Mouse (Mus musculus) natural killer cell, adult 2 months (primary cell): Measurements from ENCODE around the gene Nlrc4.

ENCODE experiments used
- DNase-seq, 2 experiments: peaks; one replicate each; pipeline ENCODE4 v3.0.0; 2022; ENCODE audit warnings: low spot score in 2 of 2

Nlrc4 gene

DNA sequence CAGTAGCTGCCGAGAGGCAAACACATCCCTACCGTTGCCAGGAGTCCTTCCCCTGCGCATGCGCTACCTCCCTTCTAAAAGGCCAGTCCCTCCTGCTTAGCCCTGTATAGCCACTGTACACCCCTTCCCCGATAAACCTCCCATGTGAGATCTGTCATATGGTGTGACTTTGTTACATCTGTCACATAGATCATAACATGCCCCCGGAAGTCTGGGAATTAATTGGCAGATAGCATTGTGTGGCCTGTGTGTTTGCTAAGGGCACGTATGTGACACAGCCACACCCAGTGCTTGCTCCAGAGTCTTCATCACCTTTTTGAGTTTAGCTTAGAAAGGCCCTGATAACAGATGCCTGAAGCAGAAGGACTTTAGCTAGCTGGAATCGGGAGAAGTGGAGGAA, 28.9 kb downstream of the Nlrc4 start:
- no peak for DNase-seq

DNA sequence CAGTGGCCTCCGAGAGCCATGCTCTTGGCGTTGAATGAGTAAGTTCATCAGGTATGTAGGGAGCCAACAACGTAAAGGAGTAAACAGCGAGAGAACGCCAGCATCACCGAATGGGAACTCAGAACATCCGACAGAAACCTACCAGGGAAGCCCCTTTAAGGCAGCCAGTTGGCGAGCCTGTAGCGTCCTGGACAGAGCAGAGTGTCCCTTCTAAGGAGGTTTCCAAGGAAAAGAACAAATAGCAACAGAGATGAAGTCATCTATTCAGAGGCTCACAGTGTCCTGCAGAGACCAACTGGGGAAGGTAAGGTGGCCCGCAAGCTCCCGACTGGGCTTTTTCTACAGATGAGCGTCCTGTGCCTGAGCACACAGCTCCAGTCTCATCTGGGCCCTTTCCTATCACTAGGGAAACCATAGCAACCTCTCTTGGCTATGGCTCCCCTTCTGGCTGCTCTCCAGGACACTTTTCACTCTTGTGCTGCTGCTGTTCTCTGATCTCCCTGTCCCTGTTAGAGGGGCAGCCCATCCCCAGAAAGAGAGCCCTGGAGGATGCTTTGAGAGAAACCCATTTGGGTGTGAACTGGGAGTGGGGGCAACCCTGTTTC, 34.4 kb downstream of the Nlrc4 start:
- no peak for DNase-seq

DNA sequence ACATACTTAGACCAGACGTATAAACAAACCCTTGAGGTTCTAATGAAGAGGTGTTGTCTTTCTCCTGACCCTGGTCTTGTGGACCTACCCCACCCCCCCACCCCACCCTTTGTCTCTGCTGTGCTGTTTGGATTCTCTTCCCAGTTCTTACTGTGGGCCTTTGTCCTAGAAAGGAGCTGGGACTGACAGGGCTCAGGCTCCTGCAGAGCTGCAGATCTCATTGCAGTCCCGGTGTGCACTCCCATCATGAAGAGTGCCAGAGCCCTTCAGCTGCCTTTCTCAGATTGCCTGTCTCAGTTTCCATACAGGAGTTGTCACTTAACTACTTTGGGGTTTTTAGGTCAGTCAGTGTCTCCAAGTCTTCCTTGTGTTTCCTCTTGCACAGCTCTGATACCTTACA, 38.3 kb downstream of the Nlrc4 start:
- no peak for DNase-seq

- no peak for DNase-seq
These were observed 40.8 kb downstream of the Nlrc4 start for GRCm38 (mm10) chr17:74418171-74418570.

- DNase-seq, result no peak
These were observed 42.0 kb downstream of the Nlrc4 start for GRCm38 (mm10) chr17:74416841-74417360.

DNA sequence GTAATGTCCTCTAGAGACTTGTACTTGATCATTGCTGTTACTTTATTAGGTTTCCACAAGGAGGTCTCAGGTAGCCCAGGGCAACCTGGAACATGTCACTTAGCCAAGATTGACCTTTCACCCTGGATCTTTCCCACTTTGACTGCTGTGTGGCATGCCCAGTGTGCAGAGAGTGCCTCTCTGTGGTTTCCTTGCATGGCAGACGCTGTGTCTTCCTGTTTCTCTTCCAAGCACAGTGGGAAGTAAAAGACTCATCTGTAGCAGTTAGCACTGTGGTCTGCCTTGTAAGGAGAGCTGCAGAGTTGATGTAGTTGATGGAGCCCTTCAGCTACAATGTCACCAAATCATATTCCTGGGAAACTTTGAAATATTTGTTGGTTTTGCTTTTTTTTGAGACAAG, 44.3 kb downstream of the Nlrc4 start:
- no peak for DNase-seq

DNA sequence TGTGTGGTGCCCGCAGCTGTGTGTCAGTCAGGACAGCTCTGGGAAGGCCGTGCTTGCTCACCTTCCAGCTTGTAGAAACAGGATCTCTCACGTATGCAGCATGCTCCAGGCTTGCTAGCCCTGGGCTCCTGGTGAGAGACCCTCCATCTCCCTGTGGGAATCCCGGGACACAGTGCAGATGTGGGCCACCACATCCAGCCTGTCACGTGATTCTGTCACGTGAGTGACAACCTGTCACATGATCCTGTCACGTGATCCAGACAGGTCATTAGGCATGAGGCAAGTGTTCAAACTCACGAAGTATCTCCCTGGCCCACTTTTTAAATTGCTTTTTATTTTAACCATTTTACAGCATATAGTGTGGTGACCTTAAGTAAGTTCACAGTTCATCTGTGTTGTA, 45.6 kb downstream of the Nlrc4 start:
- DNase-seq, result no peak

- DNase-seq, result no peak
These were observed 49.2 kb downstream of the Nlrc4 start for GRCm38 (mm10) chr17:74409722-74410121.

- DNase-seq, result no peak
These were observed 52.5 kb downstream of the Nlrc4 start for GRCm38 (mm10) chr17:74406487-74406886.

DNA sequence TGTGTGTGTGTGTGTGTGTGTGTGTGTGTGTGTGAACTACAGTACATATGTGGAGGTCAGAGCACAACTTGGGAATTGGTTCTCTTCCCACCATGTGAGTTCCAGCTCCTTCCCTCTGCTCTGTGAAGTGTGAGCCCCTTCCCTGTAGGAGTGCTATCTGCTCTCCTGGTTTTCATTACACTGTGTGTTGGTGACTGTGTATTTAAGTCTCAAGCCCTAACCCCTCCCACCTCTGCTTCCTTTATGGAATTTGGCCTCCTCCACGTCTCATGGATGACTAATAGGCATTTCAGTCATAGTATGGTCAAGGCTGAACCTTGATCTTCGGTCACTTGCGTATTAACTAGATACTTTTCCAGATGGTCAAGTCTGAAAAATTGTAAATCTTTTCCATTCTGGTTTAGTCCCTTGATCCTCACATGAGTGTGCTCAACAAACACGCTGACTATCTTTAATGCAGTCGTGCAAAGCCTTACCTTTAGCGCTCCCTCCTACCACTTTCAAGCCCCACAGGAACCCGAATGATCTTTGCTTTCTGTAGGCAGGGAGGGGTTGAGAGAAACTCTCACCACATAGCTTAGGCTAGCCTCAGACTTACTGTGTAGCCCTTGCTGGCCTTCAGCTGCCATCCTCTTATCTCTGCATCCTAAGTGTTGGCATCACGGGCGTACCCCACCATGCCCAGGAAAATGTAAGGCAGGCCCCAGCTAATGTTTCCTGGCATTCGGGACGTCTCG, 56.3 kb downstream of the Nlrc4 start:
- no peak for DNase-seq

DNA sequence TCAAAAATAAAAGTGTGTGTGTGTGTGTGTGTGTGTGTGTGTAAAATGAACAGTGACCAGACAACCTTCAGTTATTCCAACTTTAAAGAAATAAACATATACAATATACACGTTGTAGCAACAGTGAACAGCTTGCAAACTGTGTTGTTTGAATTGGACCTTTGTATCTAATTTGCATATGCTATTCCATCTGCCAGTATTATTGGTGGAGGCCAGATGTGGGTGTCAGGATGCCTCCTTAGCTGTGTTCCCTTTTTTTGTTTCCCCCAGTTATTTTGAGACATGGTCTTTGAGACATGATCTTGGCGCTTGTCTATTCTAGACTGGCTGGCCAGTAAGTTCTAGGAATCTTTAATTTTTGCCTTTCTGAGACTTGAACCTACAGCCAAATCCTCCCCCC, 61.8 kb downstream of the Nlrc4 start:
- no peak for DNase-seq

DNA sequence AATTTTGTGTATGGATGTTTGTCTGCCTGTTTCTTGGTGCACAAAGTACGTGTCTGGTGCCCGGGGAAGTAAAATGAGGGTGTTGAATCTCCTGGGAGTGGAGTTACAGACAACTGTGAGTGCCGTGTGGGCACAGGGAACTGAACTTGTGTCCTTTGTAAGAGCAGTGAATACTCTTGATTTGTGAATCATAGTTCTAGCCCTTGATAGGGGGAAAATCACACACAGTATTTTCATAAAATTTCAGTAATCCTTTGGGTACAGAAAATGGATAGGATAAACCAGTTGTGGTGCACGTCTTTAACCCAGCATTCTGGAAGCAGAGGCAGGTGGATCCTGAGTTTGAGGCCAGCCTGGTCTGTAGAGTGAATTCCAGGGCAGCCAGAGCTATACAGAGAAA, 62.2 kb downstream of the Nlrc4 start:
- no peak for DNase-seq

DNA sequence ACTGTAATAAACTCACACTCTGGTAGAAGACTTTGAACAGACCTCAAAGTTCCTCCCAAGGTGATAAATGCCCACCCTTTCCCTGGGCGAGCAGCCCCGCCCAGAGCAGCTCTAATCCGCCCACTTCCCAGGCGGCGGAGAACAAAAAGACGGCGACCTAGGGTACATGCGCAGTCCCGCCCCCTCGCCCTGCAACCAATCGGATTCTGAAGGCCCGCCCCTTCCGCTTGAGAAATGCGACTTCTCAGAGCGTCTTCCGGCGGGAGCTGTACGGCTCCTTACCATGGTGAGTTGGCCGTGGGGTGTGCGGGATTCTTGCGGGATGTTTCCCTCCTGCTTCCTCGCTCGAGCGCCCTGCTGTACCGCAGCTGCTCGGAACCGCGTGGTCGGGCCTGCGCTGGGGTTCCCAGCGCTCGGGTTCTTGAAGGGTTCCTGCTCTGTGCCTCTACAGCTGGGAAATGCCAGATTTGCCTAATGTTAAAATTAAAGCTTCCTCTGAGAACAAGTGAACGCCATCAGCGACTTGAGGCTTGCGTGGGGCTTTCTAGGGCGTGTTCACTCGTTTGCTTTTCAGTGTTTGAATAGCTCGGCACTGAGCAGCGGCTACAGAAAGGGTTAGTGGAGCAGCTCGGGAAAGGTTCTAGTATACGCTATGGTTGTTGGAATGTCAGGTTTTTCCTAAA, 63.4 kb downstream of the Nlrc4 start, which contains the start of gene Slc30a6:
TSS of gene Slc30a6 (plus strand) at position 226 of the 683 bp plus-strand sequence.
- peak; percentile 92 to 94 for DNase-seq

- peak; percentile 4 for DNase-seq
These were observed 64.1 kb downstream of the Nlrc4 start for GRCm38 (mm10) chr17:74394855-74395254.

GRCm38 (mm10) chr17:74394381-74394780, 64.6 kb downstream of the Nlrc4 start:
- DNase-seq, result no peak

DNA sequence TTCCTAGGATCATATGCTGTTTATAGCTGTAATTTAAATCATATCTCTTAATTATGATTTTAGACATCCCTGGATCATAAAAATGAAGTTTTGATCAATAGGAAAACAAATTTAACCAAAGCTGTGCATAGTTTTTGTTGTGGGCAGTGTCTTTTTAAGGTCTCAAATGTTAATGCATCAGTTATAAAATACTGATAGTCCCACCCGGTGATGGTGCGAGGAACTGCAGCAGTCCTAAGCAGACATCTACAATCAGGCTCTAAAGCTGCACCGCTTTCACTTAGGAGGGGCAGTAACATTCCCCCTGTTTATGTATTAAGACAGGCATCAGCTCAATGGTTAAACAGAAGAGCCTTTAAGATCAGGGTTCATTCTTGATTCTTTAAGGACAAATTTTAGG, 69.1 kb downstream of the Nlrc4 start:
- DNase-seq, result no peak

- DNase-seq, result no peak
These were observed 72.3 kb downstream of the Nlrc4 start for GRCm38 (mm10) chr17:74386657-74387056.

DNA sequence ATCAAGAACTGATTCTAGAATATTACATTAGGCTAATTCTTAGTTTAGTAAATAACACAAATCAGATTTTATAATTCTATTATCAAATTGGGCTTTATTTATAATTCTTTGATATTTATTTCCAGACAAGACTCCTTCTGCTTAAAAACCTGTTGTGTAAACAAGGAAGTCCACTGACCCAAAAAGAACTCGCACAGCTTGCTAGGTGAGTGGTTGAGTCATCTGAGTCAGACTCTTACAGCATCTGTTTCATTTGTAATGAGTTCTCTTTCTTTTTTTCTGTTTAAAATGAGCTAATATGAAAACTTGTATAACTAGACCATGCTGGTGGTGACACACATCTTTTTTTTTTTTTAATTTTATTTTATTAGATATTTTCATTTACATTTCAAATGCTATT, 82.0 kb downstream of the Nlrc4 start:
- DNase-seq, result no peak
